In the genomic region with DNA sequence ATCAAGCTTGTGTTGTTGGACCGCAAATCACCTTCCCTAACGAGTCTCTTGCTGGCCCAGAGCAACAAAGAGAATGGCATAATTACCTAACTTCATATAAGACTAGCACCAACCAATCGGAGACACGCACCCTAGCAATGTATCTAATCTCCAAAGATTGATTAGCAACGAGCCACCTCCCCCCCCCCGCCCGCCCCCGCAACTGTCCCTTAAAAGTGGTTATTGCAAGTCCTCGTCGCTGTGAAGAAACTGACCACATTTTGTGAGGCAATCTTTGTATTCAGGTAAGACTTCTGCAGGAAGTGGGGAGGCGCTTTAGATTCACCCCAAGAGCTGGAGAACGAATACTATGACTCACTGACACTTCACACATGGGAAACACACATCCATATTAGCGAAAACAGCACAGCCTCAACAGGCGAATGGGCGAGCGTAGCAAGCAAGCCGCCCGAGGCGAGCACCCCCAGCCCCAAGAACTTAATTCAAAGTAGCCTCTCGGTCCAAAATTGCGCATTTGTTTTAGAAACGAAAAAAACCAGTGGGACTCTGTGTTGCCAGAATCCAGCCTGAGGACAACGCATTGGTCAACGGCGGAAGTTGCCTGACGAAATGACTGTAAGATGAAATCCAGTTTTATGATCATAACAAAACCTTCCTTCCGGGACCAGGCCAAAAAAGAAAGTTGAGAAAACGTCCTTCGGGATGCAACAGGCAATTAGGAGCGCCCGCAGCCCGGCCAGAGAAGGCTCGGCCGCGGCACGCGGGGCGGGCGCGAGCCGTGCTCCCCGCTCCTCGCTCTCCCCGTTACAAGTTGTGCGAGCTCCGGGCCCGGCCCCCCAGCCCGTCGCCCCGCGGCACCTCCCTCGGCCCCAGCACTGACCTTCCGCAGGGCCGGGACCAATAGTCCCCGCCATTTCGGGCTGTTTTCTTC, we compare ENCODE assay signal across 8 mouse cellular contexts. TPM values are rescaled to one million over a fixed set of nuclear protein-coding genes. Genes with fewer than 3 reads are reported as not detected.
DNase-seq lines count a peak whose midpoint lies in the region; ATAC-seq and TF ChIP-seq lines count a peak whose summit lies in the region.

No protein-coding gene starts in this region.

- ATAC-seq in embryonic facial prominence, embryonic 15.5 days (ENCODE audit: insufficient number of reproducible peaks, low FRiP score, low TSS enrichment, low read depth): peak; percentile 51; the same call in 1 of the 2 replicates
- peak; percentile 74 for ATAC-seq in heart, embryonic 12.5 days (ENCODE audit: insufficient number of reproducible peaks, low FRiP score)
- ATAC-seq in kidney, embryonic 16.5 days (ENCODE audit: low FRiP score, low TSS enrichment): no peak
- peak; percentile 59 for ATAC-seq in liver, embryonic 15.5 days (ENCODE audit: insufficient read depth)

- no peaks in the 10 kb centered on the region for H3K27me3 ChIP-seq in embryonic facial prominence, embryonic 15.5 days
- H3K27me3 ChIP-seq in heart, embryonic 12.5 days (replicated peaks): no peaks in the 10 kb centered on the region
- no peaks in the 10 kb centered on the region for H3K27me3 ChIP-seq in kidney, embryonic 16.5 days (ENCODE audit: insufficient read depth, low read length)
- no peaks in the 10 kb centered on the region for H3K27me3 ChIP-seq in liver, embryonic 15.5 days
- H3K27me3 ChIP-seq in testis, adult 2 months (ENCODE audit: control insufficient read depth, insufficient read depth, low read length): no peaks in the 10 kb centered on the region

- peak overlapping the region; percentile 68 for H3K4me2 ChIP-seq in embryonic facial prominence, embryonic 15.5 days (replicated peaks)
- H3K4me2 ChIP-seq in heart, embryonic 12.5 days: peak overlapping the region; percentile 87
- peak overlapping the region; percentile 66 for H3K4me2 ChIP-seq in kidney, embryonic 16.5 days (replicated peaks; ENCODE audit: low read depth, low read length)
- peak overlapping the region; percentile 86 for H3K4me2 ChIP-seq in liver, embryonic 15.5 days

- no peaks in the 10 kb centered on the region for H3K9me3 ChIP-seq in embryonic facial prominence, embryonic 15.5 days (replicated peaks)
- no peaks in the 10 kb centered on the region for H3K9me3 ChIP-seq in heart, embryonic 12.5 days (replicated peaks)
- H3K9me3 ChIP-seq in kidney, embryonic 16.5 days (ENCODE audit: low read length): no peaks in the 10 kb centered on the region
- H3K9me3 ChIP-seq in liver, embryonic 15.5 days (replicated peaks): no peaks in the 10 kb centered on the region

- peak; percentile 85 for DNase-seq in CD4-positive helper T cell, adult 2 months (ENCODE audit: low read depth, low spot score)
- peak; percentile 67 for DNase-seq in adrenal gland, postnatal 14 days
- peak; percentile 76 to 84 for DNase-seq in natural killer cell, adult 2 months (ENCODE audit: low spot score in 2 of 2)

- H3K9ac ChIP-seq in embryonic facial prominence, embryonic 15.5 days: peak overlapping the region; percentile 95
- peak overlapping the region; percentile 96 for H3K9ac ChIP-seq in heart, embryonic 12.5 days
- peak overlapping the region; percentile 95 for H3K9ac ChIP-seq in kidney, embryonic 16.5 days (replicated peaks; ENCODE audit: low read length)
- H3K9ac ChIP-seq in liver, embryonic 15.5 days: peak overlapping the region; percentile 98

- H3K4me3 ChIP-seq in embryonic facial prominence, embryonic 15.5 days (replicated peaks): peak overlapping the region; percentile 98
- peak overlapping the region; percentile 78 for H3K4me3 ChIP-seq in heart, embryonic 12.5 days
- peak overlapping the region; percentile 85 for H3K4me3 ChIP-seq in kidney, embryonic 16.5 days (ENCODE audit: low read length)
- peak overlapping the region; percentile 93 for H3K4me3 ChIP-seq in liver, embryonic 15.5 days (replicated peaks)
- peak overlapping the region; percentile 94 for H3K4me3 ChIP-seq in testis, adult 2 months (ENCODE audit: control insufficient read depth, low read depth, low read length)

- no peaks in the 10 kb centered on the region for H3K36me3 ChIP-seq in embryonic facial prominence, embryonic 15.5 days
- no peaks in the 10 kb centered on the region for H3K36me3 ChIP-seq in heart, embryonic 12.5 days
- H3K36me3 ChIP-seq in kidney, embryonic 16.5 days (ENCODE audit: insufficient read depth, low read length): no peaks in the 10 kb centered on the region
- H3K36me3 ChIP-seq in liver, embryonic 15.5 days (replicated peaks): no peaks in the 10 kb centered on the region
- no peaks in the 10 kb centered on the region for H3K36me3 ChIP-seq in testis, adult 2 months (ENCODE audit: control insufficient read depth, insufficient read depth, low read length)

- TF ChIP-seq POLR2A in testis, adult 2 months (IDR thresholded peaks at IDR 0.05; ENCODE audit: control insufficient read depth, low read depth, low read length): 0 out of 2 replicates have a peak, but pooled peaks have one; percentile 16

- under 1% methylated on average over 56 of the region's 56 CpGs for whole genome bisulfite sequencing in embryonic facial prominence, embryonic 15.5 days
- WGBS in heart, embryonic 12.5 days: under 1% methylated on average over 56 of the region's 56 CpGs
- under 1% methylated on average over 56 of the region's 56 CpGs for WGBS in kidney, embryonic 16.5 days
- WGBS in liver, embryonic 15.5 days (ENCODE audit: insufficient replicate concordance): 1% methylated on average over 56 of the region's 56 CpGs

- peak overlapping the region; percentile 97 for H3K27ac ChIP-seq in embryonic facial prominence, embryonic 15.5 days (replicated peaks)
- peak overlapping the region; percentile 99 for H3K27ac ChIP-seq in heart, embryonic 12.5 days (ENCODE audit: poor library complexity, severe bottlenecking)
- peak overlapping the region; percentile 96 for H3K27ac ChIP-seq in kidney, embryonic 16.5 days (ENCODE audit: low read length)
- H3K27ac ChIP-seq in liver, embryonic 15.5 days (replicated peaks): peak overlapping the region; percentile 96
- peak overlapping the region; percentile 88 for H3K27ac ChIP-seq in testis, adult 2 months (ENCODE audit: control insufficient read depth, insufficient read depth, low read depth, low read length)

- peaks cover 22% of the 10 kb centered on the region for H3K4me1 ChIP-seq in embryonic facial prominence, embryonic 15.5 days
- peaks cover 14% of the 10 kb centered on the region for H3K4me1 ChIP-seq in heart, embryonic 12.5 days (replicated peaks)
- peaks cover 18% of the 10 kb centered on the region for H3K4me1 ChIP-seq in kidney, embryonic 16.5 days (ENCODE audit: insufficient read depth, low read length)
- H3K4me1 ChIP-seq in liver, embryonic 15.5 days (replicated peaks): peaks cover 37% of the 10 kb centered on the region
- H3K4me1 ChIP-seq in testis, adult 2 months (ENCODE audit: control insufficient read depth, insufficient read depth, low read length): peaks cover 13% of the 10 kb centered on the region

- TF ChIP-seq CTCF in testis, adult 2 months (IDR thresholded peaks at IDR 0.05; ENCODE audit: control insufficient read depth, insufficient read depth, insufficient replicate concordance, low read depth, low read length): no peak

RNA-seq across cellular contexts. Expression of a gene that starts 0.8 kb away (rescaled TPM):
- total RNA-seq in adrenal gland, postnatal 14 days (2021): 35.8 and 36.9 TPM in 2 replicates
- polyA plus RNA-seq in embryonic facial prominence, embryonic 15.5 days (2015; fragmentation: Nextera tagmentation; extraction: Ambion mirVana): 10.3 and 10.7 TPM in 2 replicates
- polyA plus RNA-seq in heart, embryonic 12.5 days (2016; fragmentation: Nextera tagmentation; extraction: Ambion mirVana): 8.3 and 8.4 TPM in 2 replicates
- polyA plus RNA-seq in kidney, embryonic 16.5 days (2015; fragmentation: Nextera tagmentation; extraction: Ambion mirVana): 7.1 and 9.3 TPM in 2 replicates
- polyA plus RNA-seq in liver, embryonic 15.5 days (2015; fragmentation: Nextera tagmentation; extraction: Ambion mirVana): 3.3 and 4.0 TPM in 2 replicates
- 6.8 and 7.6 TPM in 2 replicates for polyA plus RNA-seq in testis, adult 2 months (2012; rRNA removed)

RNA-seq across cellular contexts. Expression of a gene that starts 43.8 kb away (rescaled TPM):
- 21.6 and 28.3 TPM in 2 replicates for total RNA-seq in adrenal gland, postnatal 14 days (2021)
- polyA plus RNA-seq in embryonic facial prominence, embryonic 15.5 days (2015; fragmentation: Nextera tagmentation; extraction: Ambion mirVana): 17.2 and 17.3 TPM in 2 replicates
- 19.5 and 20.8 TPM in 2 replicates for polyA plus RNA-seq in heart, embryonic 12.5 days (2016; fragmentation: Nextera tagmentation; extraction: Ambion mirVana)
- 25.2 and 26.9 TPM in 2 replicates for polyA plus RNA-seq in kidney, embryonic 16.5 days (2015; fragmentation: Nextera tagmentation; extraction: Ambion mirVana)
- polyA plus RNA-seq in liver, embryonic 15.5 days (2015; fragmentation: Nextera tagmentation; extraction: Ambion mirVana): 11.8 and 13.2 TPM in 2 replicates
- polyA plus RNA-seq in testis, adult 2 months (2012; rRNA removed): 8.1 and 9.4 TPM in 2 replicates

RNA-seq across cellular contexts. Expression of a gene that starts 43.9 kb away (rescaled TPM):
- total RNA-seq in adrenal gland, postnatal 14 days (2021): 13.9 and 20.8 TPM in 2 replicates
- 32.5 and 35.0 TPM in 2 replicates for polyA plus RNA-seq in embryonic facial prominence, embryonic 15.5 days (2015; fragmentation: Nextera tagmentation; extraction: Ambion mirVana)
- 31.1 and 31.2 TPM in 2 replicates for polyA plus RNA-seq in heart, embryonic 12.5 days (2016; fragmentation: Nextera tagmentation; extraction: Ambion mirVana)
- polyA plus RNA-seq in kidney, embryonic 16.5 days (2015; fragmentation: Nextera tagmentation; extraction: Ambion mirVana): 31.7 and 33.5 TPM in 2 replicates
- 16.8 and 18.2 TPM in 2 replicates for polyA plus RNA-seq in liver, embryonic 15.5 days (2015; fragmentation: Nextera tagmentation; extraction: Ambion mirVana)
- polyA plus RNA-seq in testis, adult 2 months (2012; rRNA removed): 70.7 and 93.4 TPM in 2 replicates
